Mouse (Mus musculus): Measurements from ENCODE around the gene Zfp385c. TPM values are rescaled to one million over a fixed set of nuclear protein-coding genes. Genes with fewer than 3 reads are reported as not detected.

The Zfp385c gene
- polyA plus RNA-seq, 1 experiment from 2014 or later, result not detected

GRCm38 (mm10) chr11:100609997-100610680 is 82.1 kb downstream of the Zfp385c start:
- H3K27ac ChIP-seq (ENCODE audit: low read depth, low read length), result no peak overlapping the region
- H3K4me2 ChIP-seq (ENCODE audit: low read depth), result no peak overlapping the region
- H3K4me1 ChIP-seq (ENCODE audit: control insufficient read depth, insufficient read depth, low read length), result no peaks in the 10 kb centered on the region
- H3K36me3 ChIP-seq (ENCODE audit: control insufficient read depth, insufficient read depth, low read length), result peaks cover 2% of the 10 kb centered on the region; the same call in 1 of the 2 replicates
- no peaks in the 10 kb centered on the region for H3K9me3 ChIP-seq (ENCODE audit: control insufficient read depth, low read length)
- no peaks in the 10 kb centered on the region for H3K27me3 ChIP-seq (ENCODE audit: control insufficient read depth, insufficient read depth, low read length)
- ATAC-seq (ENCODE audit: insufficient read depth, low FRiP score, low TSS enrichment) (no peak), DNase-seq (ENCODE audit: low spot score) (no peak)
- 87% methylated on average over 9 of the region's 9 CpGs for WGBS
- no peak overlapping the region for H3K9ac ChIP-seq (ENCODE audit: low read length)
- no peak overlapping the region for H3K4me3 ChIP-seq (ENCODE audit: low read depth, low read length)

GRCm38 (mm10) chr11:100609355-100609996 is 82.8 kb downstream of the Zfp385c start:
- Histone ChIP-seq H3K4me2 (ENCODE audit: low read depth) (no peak overlapping the region), H3K27ac (ENCODE audit: low read depth, low read length) (no peak overlapping the region), H3K36me3 (ENCODE audit: control insufficient read depth, insufficient read depth, low read length) (peaks cover 2% of the 10 kb centered on the region; the same call in 1 of the 2 replicates), H3K27me3 (ENCODE audit: control insufficient read depth, insufficient read depth, low read length) (no peaks in the 10 kb centered on the region), H3K9ac (ENCODE audit: low read length) (no peak overlapping the region), H3K4me1 (ENCODE audit: control insufficient read depth, insufficient read depth, low read length) (no peaks in the 10 kb centered on the region), H3K9me3 (ENCODE audit: control insufficient read depth, low read length) (no peaks in the 10 kb centered on the region), H3K4me3 (ENCODE audit: low read depth, low read length) (no peak overlapping the region)
- DNase-seq (ENCODE audit: low spot score) (no peak), ATAC-seq (ENCODE audit: insufficient read depth, low FRiP score, low TSS enrichment) (no peak)
- WGBS, result 93% methylated on average over 5 of the region's 5 CpGs

GRCm38 (mm10) chr11:100608796-100609195 is 83.5 kb downstream of the Zfp385c start:
- Histone ChIP-seq H3K4me1 (ENCODE audit: control insufficient read depth, insufficient read depth, low read length) (no peaks in the 10 kb centered on the region), H3K4me3 (ENCODE audit: low read depth, low read length) (no peak overlapping the region), H3K36me3 (ENCODE audit: control insufficient read depth, insufficient read depth, low read length) (peaks cover 2% of the 10 kb centered on the region; the same call in 1 of the 2 replicates), H3K27ac (ENCODE audit: low read depth, low read length) (no peak overlapping the region), H3K9me3 (ENCODE audit: control insufficient read depth, low read length) (no peaks in the 10 kb centered on the region), H3K27me3 (ENCODE audit: control insufficient read depth, insufficient read depth, low read length) (no peaks in the 10 kb centered on the region), H3K4me2 (ENCODE audit: low read depth) (no peak overlapping the region), H3K9ac (ENCODE audit: low read length) (no peak overlapping the region)
- 86% methylated on average over 4 of the region's 4 CpGs for WGBS
- no peak for DNase-seq (ENCODE audit: low spot score)
- ATAC-seq (ENCODE audit: insufficient read depth, low FRiP score, low TSS enrichment), result no peak

- no peak for DNase-seq (ENCODE audit: low spot score)
- H3K4me1 ChIP-seq (ENCODE audit: control insufficient read depth, insufficient read depth, low read length), result no peaks in the 10 kb centered on the region
- no peaks in the 10 kb centered on the region for H3K9me3 ChIP-seq (ENCODE audit: control insufficient read depth, low read length)
- H3K27ac ChIP-seq (ENCODE audit: low read depth, low read length), result no peak overlapping the region
- 97% methylated on average over 6 of the region's 6 CpGs for WGBS
- no peaks in the 10 kb centered on the region for H3K27me3 ChIP-seq (ENCODE audit: control insufficient read depth, insufficient read depth, low read length)
- no peak for ATAC-seq (ENCODE audit: insufficient read depth, low FRiP score, low TSS enrichment)
- no peak overlapping the region for H3K4me2 ChIP-seq (ENCODE audit: low read depth)
- peaks cover 2% of the 10 kb centered on the region; the same call in 1 of the 2 replicates for H3K36me3 ChIP-seq (ENCODE audit: control insufficient read depth, insufficient read depth, low read length)
- H3K9ac ChIP-seq (ENCODE audit: low read length), result no peak overlapping the region
- H3K4me3 ChIP-seq (ENCODE audit: low read depth, low read length), result no peak overlapping the region
Observed at GRCm38 (mm10) chr11:100607121-100607520, 85.1 kb downstream of the Zfp385c start.

- WGBS, result 90% methylated on average over 10 of the region's 10 CpGs
- Histone ChIP-seq H3K4me3 (ENCODE audit: low read depth, low read length) (no peak overlapping the region), H3K4me1 (ENCODE audit: control insufficient read depth, insufficient read depth, low read length) (no peaks in the 10 kb centered on the region), H3K9ac (ENCODE audit: low read length) (no peak overlapping the region), H3K27ac (ENCODE audit: low read depth, low read length) (no peak overlapping the region), H3K36me3 (ENCODE audit: control insufficient read depth, insufficient read depth, low read length) (peaks cover 5% of the 10 kb centered on the region), H3K9me3 (ENCODE audit: control insufficient read depth, low read length) (no peaks in the 10 kb centered on the region), H3K27me3 (ENCODE audit: control insufficient read depth, insufficient read depth, low read length) (no peaks in the 10 kb centered on the region), H3K4me2 (ENCODE audit: low read depth) (no peak overlapping the region)
- DNase-seq (ENCODE audit: low spot score), result no peak
- no peak for ATAC-seq (ENCODE audit: insufficient read depth, low FRiP score, low TSS enrichment)
Observed at GRCm38 (mm10) chr11:100605451-100605850, 86.8 kb downstream of the Zfp385c start.

GRCm38 (mm10) chr11:100604321-100605005 is 87.8 kb downstream of the Zfp385c start:
- Histone ChIP-seq H3K4me3 (ENCODE audit: low read depth, low read length) (no peak overlapping the region), H3K36me3 (ENCODE audit: control insufficient read depth, insufficient read depth, low read length) (peaks cover 8% of the 10 kb centered on the region), H3K4me1 (ENCODE audit: control insufficient read depth, insufficient read depth, low read length) (no peaks in the 10 kb centered on the region), H3K9ac (ENCODE audit: low read length) (no peak overlapping the region), H3K9me3 (ENCODE audit: control insufficient read depth, low read length) (no peaks in the 10 kb centered on the region), H3K27me3 (ENCODE audit: control insufficient read depth, insufficient read depth, low read length) (no peaks in the 10 kb centered on the region), H3K4me2 (ENCODE audit: low read depth) (no peak overlapping the region), H3K27ac (ENCODE audit: low read depth, low read length) (no peak overlapping the region)
- ATAC-seq (ENCODE audit: insufficient read depth, low FRiP score, low TSS enrichment), result no peak
- DNase-seq (ENCODE audit: low spot score), result no peak
- 90% methylated on average over 4 of the region's 4 CpGs for WGBS

- no peaks in the 10 kb centered on the region for H3K4me1 ChIP-seq (ENCODE audit: control insufficient read depth, insufficient read depth, low read length)
- no peak overlapping the region for H3K27ac ChIP-seq (ENCODE audit: low read depth, low read length)
- ATAC-seq (ENCODE audit: insufficient read depth, low FRiP score, low TSS enrichment) (no peak), DNase-seq (ENCODE audit: low spot score) (no peak)
- H3K9ac ChIP-seq (ENCODE audit: low read length), result no peak overlapping the region
- no peaks in the 10 kb centered on the region for H3K9me3 ChIP-seq (ENCODE audit: control insufficient read depth, low read length)
- no peak overlapping the region for H3K4me2 ChIP-seq (ENCODE audit: low read depth)
- peaks cover 12% of the 10 kb centered on the region for H3K36me3 ChIP-seq (ENCODE audit: control insufficient read depth, insufficient read depth, low read length)
- no peaks in the 10 kb centered on the region for H3K27me3 ChIP-seq (ENCODE audit: control insufficient read depth, insufficient read depth, low read length)
- 89% methylated on average over 8 of the region's 8 CpGs for WGBS
- no peak overlapping the region for H3K4me3 ChIP-seq (ENCODE audit: low read depth, low read length)
Observed at GRCm38 (mm10) chr11:100603813-100604212, 88.4 kb downstream of the Zfp385c start.

GRCm38 (mm10) chr11:100603155-100603554 is 89.1 kb downstream of the Zfp385c start:
- no peaks in the 10 kb centered on the region for H3K4me1 ChIP-seq (ENCODE audit: control insufficient read depth, insufficient read depth, low read length)
- H3K4me3 ChIP-seq (ENCODE audit: low read depth, low read length), result no peak overlapping the region
- DNase-seq (ENCODE audit: low spot score) (no peak), ATAC-seq (ENCODE audit: insufficient read depth, low FRiP score, low TSS enrichment) (no peak)
- 93% methylated on average over 9 of the region's 9 CpGs for WGBS
- no peak overlapping the region for H3K9ac ChIP-seq (ENCODE audit: low read length)
- no peaks in the 10 kb centered on the region for H3K27me3 ChIP-seq (ENCODE audit: control insufficient read depth, insufficient read depth, low read length)
- peaks cover 15% of the 10 kb centered on the region for H3K36me3 ChIP-seq (ENCODE audit: control insufficient read depth, insufficient read depth, low read length)
- H3K9me3 ChIP-seq (ENCODE audit: control insufficient read depth, low read length), result no peaks in the 10 kb centered on the region
- H3K4me2 ChIP-seq (ENCODE audit: low read depth), result no peak overlapping the region
- no peak overlapping the region for H3K27ac ChIP-seq (ENCODE audit: low read depth, low read length)

All from neural tube, embryonic 11.5 days (tissue).